Mouse (Mus musculus) bone marrow, adult 2 months (tissue): Measurements from ENCODE around the gene Mrpl10.

Experiments used
- CTCF ChIP-seq: fragments of 200-500 bp; IDR thresholded peaks from 2 replicates; pipeline ENCODE4 v1.5.1; 2011; ENCODE audit warnings: low read length, control low read depth; ENCODE audit not compliant: control insufficient read depth, insufficient read depth
- POLR2A ChIP-seq: fragments of 200-500 bp; IDR thresholded peaks from 2 replicates; pipeline ENCODE4 v1.6.1; 2011; ENCODE audit warnings: low read depth, mild to moderate bottlenecking, control low read depth, low read length, borderline replicate concordance; ENCODE audit not compliant: control insufficient read depth

GRCm38 (mm10) chr11:97065538-97066295 is 24.4 kb downstream of the Mrpl10 start:
- TF ChIP-seq POLR2A (no peak), CTCF (no peak)
